Mouse (Mus musculus): ENCODE measurements around the gene Fen1.

Gene Fen1

GRCm38 (mm10) chr19:10203848-10204615 is at the start of gene Fen1, which contains the start of gene Tmem258:
Fen1 (minus strand) TSS chr19:10204169.
Tmem258 (plus strand) TSS chr19:10204014.
- DNase-seq: peak; percentile 89 to 91

- DNase-seq: no peak
These were observed 44.2 kb upstream of the Fen1 start for GRCm38 (mm10) chr19:10248128-10248527.

GRCm38 (mm10) chr19:10247165-10247564 is 43.2 kb upstream of the Fen1 start:
- DNase-seq: no peak

DNA sequence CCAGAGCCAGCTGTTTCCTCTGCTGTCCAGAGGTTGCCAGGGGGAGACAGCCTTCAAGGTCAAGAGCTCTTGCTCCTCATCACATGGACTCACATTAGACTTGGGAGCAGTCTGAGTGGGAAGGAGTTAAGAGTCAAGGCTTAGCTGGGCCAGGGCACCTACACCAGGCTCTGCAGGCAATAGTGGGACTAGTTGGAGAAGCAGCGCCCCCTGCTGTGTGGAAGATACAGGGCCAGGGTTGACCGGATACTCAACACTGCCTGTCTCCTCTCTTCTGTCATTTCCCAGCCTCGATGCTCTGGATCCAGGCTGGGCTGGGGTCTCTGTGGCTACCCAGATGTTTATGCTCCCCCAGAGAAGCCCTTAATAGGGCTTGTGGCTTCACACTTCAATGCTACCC is 40.2 kb upstream of the Fen1 start:
- peak; percentile 44 to 45 for DNase-seq

DNA sequence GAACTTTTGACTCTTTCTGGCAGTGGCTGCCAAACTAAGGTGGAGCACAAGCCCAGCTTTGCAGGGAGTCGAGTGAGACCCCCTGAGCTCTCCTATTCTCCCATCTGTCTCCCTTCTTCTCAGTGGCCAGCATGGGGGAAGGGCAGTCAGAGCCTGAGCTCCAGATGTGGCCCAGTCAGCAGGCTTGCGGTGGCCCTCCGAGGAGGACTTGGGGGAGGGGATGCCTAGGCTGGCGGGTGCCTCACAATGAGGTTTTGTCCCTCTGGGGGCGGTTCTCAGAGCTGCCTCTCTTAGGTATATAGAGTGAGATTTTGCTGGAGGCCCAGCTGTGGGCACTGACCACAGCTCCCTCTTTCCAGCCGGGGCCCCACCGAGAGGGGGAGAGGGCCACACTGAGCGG is 38.9 kb upstream of the Fen1 start:
- DNase-seq: no peak

DNA sequence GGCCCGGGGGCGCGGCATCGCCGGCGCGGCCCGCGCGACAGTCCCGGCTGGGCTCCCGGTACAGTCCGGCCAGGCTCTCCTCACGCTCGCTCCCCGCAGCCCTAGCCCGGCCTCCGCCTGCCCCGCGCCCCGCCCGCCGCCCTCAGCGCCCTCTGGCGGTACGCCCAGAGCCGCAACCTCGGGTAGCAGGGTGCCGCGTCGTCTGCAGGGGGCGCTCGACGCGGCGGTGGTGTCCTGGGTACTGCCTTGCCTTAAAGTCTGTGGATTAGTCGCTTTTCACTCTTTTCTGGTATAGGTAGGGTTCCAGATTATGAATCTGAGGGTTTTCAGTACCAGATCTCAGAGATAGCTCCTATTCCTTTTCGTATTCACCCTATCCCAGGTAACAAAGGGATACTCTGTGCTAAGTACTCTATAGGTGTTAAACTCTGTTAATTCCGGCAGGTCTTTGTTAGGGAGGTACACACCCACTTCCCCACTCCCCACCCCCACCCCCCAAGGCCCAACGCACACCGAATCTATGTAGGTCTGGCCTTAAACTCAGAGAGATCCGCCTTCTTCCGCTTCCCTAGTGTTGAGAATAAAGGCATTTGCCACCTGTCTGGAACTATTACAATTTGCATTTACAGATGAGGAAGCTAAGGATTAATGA is 36.8 kb upstream of the Fen1 start, which contains the start of gene Myrf:
TSS of gene Myrf (minus strand) at position 95 of the 652 bp plus-strand sequence.
- DNase-seq: peak; percentile 80 to 85

- DNase-seq: no peak
These were observed 36.1 kb upstream of the Fen1 start for GRCm38 (mm10) chr19:10239975-10240653.

GRCm38 (mm10) chr19:10239419-10239818 is 35.5 kb upstream of the Fen1 start:
- no peak for DNase-seq

GRCm38 (mm10) chr19:10238477-10238876 is 34.5 kb upstream of the Fen1 start:
- DNase-seq: peak; percentile 58 to 60

GRCm38 (mm10) chr19:10235784-10236565 is 32.0 kb upstream of the Fen1 start:
- no peak for DNase-seq

DNA sequence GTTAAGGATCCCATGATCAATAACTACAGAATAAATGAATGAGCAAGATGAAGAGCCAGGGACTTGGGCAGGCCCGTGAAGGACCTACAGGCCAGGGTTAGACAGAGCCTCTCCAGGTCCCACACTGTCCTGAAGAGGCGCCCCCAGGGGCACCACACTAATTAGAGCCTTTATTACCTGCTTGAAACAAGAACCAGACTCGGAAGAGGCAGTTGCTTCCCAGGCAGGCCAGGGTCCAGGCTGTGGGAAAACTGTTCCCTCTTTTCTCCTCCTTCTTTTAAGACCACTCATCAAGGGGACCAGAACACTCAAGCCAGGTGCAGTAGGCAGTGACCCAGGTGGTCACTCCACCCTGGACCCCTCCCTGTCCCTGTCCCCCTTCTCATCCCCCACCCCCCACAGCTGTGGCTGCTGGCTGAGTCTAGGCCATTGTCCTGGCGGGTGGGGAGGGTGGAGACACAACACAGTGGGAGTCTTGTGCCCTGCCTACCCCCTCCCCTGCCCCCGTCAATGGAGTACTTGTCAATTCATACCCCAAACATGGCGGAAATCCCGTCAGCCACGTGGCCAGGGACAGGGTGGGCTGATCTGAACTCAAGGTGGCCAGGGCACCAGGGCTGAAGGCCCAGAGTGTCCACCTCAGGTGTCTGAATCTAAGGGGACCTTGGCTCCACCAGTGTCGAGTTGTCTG is 28.5 kb upstream of the Fen1 start:
- DNase-seq: no peak

DNA sequence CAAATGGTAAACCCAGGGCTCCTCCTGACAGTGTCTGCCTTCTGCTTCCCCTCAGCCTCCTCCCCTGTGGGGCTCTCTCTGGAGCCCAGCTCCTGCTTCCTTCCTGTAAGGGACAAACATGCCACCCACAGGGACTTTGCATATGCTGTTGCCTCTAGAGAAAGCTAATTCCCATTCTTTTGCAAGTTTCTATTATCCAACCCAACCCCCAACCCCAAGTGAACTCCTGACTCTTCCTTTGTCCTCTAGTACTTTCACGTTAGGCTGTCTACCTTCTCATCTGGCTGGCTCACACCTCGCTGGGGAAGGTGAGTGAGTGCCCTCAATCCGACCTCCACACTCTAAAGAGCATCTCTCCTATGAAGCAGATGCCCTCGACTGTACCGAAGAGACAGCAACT is 27.9 kb upstream of the Fen1 start:
- no peak for DNase-seq

DNA sequence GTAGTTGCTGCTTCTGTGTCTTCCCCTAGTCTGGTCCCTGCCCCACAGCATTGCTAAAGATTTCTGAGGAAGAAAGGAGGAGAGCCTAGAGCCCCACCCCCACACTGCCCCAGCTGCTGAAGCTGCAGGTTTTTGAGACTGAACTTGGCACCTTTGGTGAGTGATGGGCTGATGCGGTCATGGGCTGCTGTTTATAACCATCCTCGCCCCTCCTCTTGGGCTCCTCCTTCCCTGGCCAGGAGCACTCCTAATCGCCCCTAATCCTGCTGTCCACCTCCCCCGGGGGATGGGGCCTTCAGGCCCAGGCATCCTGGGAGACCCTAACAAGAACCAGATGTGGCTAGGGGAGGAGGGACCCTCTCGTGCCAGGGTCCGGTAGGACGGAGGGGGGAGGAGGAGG is 27.0 kb upstream of the Fen1 start:
- no peak for DNase-seq

DNA sequence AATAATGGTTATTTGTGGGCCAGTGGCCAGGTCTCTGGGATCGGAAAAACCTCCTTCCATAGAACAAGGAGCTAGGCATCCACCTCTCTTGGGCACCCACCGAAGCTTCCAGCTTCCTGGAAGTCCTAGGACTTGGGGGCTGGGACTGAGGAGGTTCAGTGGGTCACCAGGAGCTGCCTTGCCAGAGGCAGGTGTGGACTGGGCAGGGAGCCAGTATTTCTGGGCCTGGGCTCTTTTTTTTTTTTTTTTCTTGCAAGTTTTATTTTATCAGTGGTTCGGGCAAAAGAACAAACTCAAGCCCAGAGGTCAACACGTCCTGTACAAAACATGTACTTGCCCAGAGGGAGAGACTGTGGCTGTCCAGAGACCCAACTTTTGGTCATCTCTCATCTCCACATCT is 21.8 kb upstream of the Fen1 start:
- peak in 1 of 2 experiments; percentile 28 for DNase-seq

DNA sequence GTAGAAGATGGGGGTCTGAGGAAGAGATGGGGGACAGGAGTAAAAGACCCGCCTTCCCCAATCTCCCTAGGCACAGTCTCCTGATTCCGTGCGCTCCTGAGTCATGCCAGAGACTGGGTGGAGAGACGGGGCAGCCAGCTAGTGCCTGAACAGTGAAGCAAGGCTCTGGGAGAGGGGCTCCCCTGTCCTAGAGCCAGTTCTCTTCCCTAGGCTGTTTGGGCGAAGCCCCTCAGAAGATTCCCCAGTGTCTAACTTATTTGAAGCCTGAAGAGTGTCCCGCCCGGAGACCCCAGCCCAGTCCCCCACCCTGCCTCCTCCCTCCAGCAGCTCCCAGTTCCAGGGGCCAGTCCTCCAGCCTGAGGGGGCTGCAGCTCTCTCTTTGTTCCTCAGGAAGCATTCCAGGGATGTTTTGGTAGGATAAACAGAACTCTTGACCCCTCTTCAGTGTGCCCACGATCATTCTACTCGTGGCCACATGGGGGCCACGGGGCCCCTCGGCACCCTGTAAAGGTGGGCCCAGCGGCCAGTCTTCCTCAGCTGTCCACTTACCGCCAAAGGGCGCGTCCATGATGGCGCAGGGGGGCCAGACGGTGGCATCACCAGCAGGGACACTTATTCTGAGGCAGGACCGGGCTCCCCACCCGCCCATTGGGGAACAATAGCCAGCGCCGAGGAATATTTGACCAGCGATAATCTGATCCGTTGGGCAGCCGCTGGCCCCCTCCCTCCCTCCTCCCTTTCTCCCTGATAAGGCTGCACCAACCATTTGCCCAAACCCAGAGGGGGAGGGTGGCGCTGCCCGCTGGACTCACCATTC is 20.9 kb upstream of the Fen1 start:
- no peak for DNase-seq

DNA sequence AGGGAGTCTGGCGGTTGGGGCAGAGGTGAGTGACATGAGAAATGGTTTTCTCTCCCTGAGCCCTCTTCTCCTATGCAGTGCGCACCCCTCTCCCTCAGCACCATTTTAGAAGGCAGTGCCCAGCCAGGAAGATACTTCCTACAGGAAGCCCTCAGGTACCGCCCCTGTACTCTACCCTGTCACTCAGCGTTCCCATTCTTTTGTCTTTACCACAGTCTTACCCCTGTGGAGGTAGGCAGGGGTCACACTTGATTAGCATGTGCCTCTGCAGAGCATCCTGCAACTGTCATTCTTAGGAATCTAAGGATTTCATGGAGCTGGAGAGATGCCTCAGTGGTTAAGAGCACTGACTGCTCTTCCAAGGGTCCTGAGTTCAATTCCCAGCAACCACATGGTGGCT is 19.6 kb upstream of the Fen1 start:
- no peak for DNase-seq

- DNase-seq: peak in 1 of 2 experiments; percentile 26
These were observed 18.7 kb upstream of the Fen1 start for GRCm38 (mm10) chr19:10222656-10223055.

DNA sequence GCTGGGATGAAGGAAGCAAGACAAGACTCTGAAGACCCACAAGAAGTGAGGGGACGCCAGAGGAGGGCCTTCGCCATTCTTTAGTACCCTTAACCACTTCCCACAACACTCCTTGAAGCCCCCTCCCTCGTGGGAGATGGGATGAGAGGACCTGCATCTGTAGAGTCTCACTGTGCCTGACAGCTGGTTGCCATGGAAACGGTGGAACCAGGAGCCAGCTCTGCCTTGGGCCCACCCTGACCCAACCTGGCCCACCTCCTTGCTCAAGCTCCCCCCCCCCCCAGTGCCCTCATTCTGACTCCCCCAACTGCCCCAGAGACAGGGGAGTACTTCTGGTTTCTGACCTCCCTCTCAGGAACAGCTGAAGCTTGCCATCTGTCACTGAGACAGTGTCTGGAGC is 17.6 kb upstream of the Fen1 start:
- DNase-seq: no peak

- DNase-seq: no peak
These were observed 15.6 kb upstream of the Fen1 start for GRCm38 (mm10) chr19:10219593-10219992.

DNA sequence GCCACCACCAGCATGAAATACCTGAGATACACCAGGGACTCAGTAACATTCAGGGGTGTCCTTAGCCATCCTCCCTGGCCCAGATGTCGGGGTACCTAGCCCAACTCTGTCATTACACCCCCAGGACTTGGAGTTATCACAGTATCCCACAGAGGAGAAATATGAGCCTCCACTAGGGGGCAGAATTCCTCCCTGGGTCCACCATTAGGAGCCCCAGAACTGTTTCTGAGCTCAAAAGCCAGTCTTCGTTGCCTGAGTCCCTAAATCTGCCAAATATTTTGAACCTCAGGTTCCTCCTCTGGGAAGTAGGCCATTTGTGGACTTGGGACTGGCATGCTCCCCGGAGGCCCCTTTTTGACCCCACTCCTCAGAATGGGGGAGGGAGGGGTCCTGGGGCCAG is 15.1 kb upstream of the Fen1 start:
- DNase-seq: no peak

- no peak for DNase-seq
These were observed 12.1 kb upstream of the Fen1 start for GRCm38 (mm10) chr19:10216101-10216500.
